Mouse (Mus musculus): Measurements from ENCODE around the gene Rgl2. TPM values are rescaled to one million over a fixed set of nuclear protein-coding genes. Genes with fewer than 3 reads are reported as not detected.
"Not testable (repeated sequence)": the region's sequence is repeated elsewhere in the genome, so short reads cannot be mapped to it uniquely, and the experiment has no call there.

Rgl2 gene
- total and polyA plus RNA-seq, 2 experiments, result 9.8 to 27.7 TPM

- Histone ChIP-seq H3K36me3 (ENCODE audit: control insufficient read depth, insufficient read depth, low read length) (no peaks in the 10 kb centered on the region), H3K79me2 (ENCODE audit: control insufficient read depth, insufficient read depth, low read length) (no peaks in the 10 kb centered on the region), H3K9ac (ENCODE audit: low read depth, low read length) (no peak overlapping the region), H3K27me3 (ENCODE audit: control insufficient read depth, insufficient read depth, low read length) (no peaks in the 10 kb centered on the region), H3K4me3 (ENCODE audit: insufficient read depth, low read depth, low read length) (no peak overlapping the region), H3K27ac (replicated peaks; ENCODE audit: insufficient read depth, low read depth, low read length) (no peak overlapping the region), H3K4me1 (ENCODE audit: control insufficient read depth, insufficient read depth, low read length) (no peaks in the 10 kb centered on the region; the same call in 1 of the 2 replicates)
- no peak for DNase-seq (ENCODE audit: extremely low read depth, low read depth, low spot score)
- TF ChIP-seq CTCF (IDR thresholded peaks at IDR 0.05; ENCODE audit: low read depth, low read length) (no peak), POLR2A (IDR thresholded peaks at IDR 0.05; ENCODE audit: extremely low read depth, insufficient read depth, low read length) (no peak)
- WGBS, result 92% methylated on average over 4 of the region's 4 CpGs
Measured at GRCm38 (mm10) chr17:33899642-33900041, 29.7 kb upstream of the Rgl2 start.

- no peak for DNase-seq (ENCODE audit: extremely low read depth, low read depth, low spot score)
- Histone ChIP-seq H3K4me3 (ENCODE audit: insufficient read depth, low read depth, low read length) (no peak overlapping the region), H3K27ac (replicated peaks; ENCODE audit: insufficient read depth, low read depth, low read length) (no peak overlapping the region), H3K4me1 (ENCODE audit: control insufficient read depth, insufficient read depth, low read length) (no peaks in the 10 kb centered on the region; the same call in 1 of the 2 replicates), H3K79me2 (ENCODE audit: control insufficient read depth, insufficient read depth, low read length) (no peaks in the 10 kb centered on the region), H3K36me3 (ENCODE audit: control insufficient read depth, insufficient read depth, low read length) (no peaks in the 10 kb centered on the region), H3K9ac (ENCODE audit: low read depth, low read length) (no peak overlapping the region), H3K27me3 (ENCODE audit: control insufficient read depth, insufficient read depth, low read length) (no peaks in the 10 kb centered on the region)
- TF ChIP-seq POLR2A (IDR thresholded peaks at IDR 0.05; ENCODE audit: extremely low read depth, insufficient read depth, low read length) (no peak), CTCF (IDR thresholded peaks at IDR 0.05; ENCODE audit: low read depth, low read length) (no peak)
- 87% methylated on average over 7 of the region's 7 CpGs for WGBS
Measured at GRCm38 (mm10) chr17:33900281-33900988, 28.9 kb upstream of the Rgl2 start.

- Histone ChIP-seq H3K4me1 (ENCODE audit: control insufficient read depth, insufficient read depth, low read length) (no peaks in the 10 kb centered on the region; the same call in 1 of the 2 replicates), H3K4me3 (ENCODE audit: insufficient read depth, low read depth, low read length) (no peak overlapping the region), H3K36me3 (ENCODE audit: control insufficient read depth, insufficient read depth, low read length) (no peaks in the 10 kb centered on the region), H3K79me2 (ENCODE audit: control insufficient read depth, insufficient read depth, low read length) (no peaks in the 10 kb centered on the region), H3K27me3 (ENCODE audit: control insufficient read depth, insufficient read depth, low read length) (no peaks in the 10 kb centered on the region), H3K9ac (ENCODE audit: low read depth, low read length) (no peak overlapping the region), H3K27ac (replicated peaks; ENCODE audit: insufficient read depth, low read depth, low read length) (no peak overlapping the region)
- no peak for DNase-seq (ENCODE audit: extremely low read depth, low read depth, low spot score)
- TF ChIP-seq POLR2A (IDR thresholded peaks at IDR 0.05; ENCODE audit: extremely low read depth, insufficient read depth, low read length), result no peak
- TF ChIP-seq CTCF (IDR thresholded peaks at IDR 0.05; ENCODE audit: low read depth, low read length), result no peak
- WGBS, result 80% methylated on average over 4 of the region's 4 CpGs
Measured at GRCm38 (mm10) chr17:33900989-33901314, 28.4 kb upstream of the Rgl2 start.

- Histone ChIP-seq H3K4me1 (ENCODE audit: control insufficient read depth, insufficient read depth, low read length) (no peaks in the 10 kb centered on the region; the same call in 1 of the 2 replicates), H3K27ac (replicated peaks; ENCODE audit: insufficient read depth, low read depth, low read length) (no peak overlapping the region)
- TF ChIP-seq POLR2A (IDR thresholded peaks at IDR 0.05; ENCODE audit: extremely low read depth, insufficient read depth, low read length), result no peak
- TF ChIP-seq CTCF (IDR thresholded peaks at IDR 0.05; ENCODE audit: low read depth, low read length), result no peak
Measured at GRCm38 (mm10) chr17:33901653-33902052, 27.7 kb upstream of the Rgl2 start.

GRCm38 (mm10) chr17:33902079-33902478 is 27.3 kb upstream of the Rgl2 start:
- no peak for DNase-seq (ENCODE audit: extremely low read depth, low read depth, low spot score)
- no peak overlapping the region for H3K27ac ChIP-seq (replicated peaks; ENCODE audit: insufficient read depth, low read depth, low read length)
- H3K9ac ChIP-seq (ENCODE audit: low read depth, low read length), result no peak overlapping the region
- no peaks in the 10 kb centered on the region for H3K36me3 ChIP-seq (ENCODE audit: control insufficient read depth, insufficient read depth, low read length)
- H3K79me2 ChIP-seq (ENCODE audit: control insufficient read depth, insufficient read depth, low read length), result no peaks in the 10 kb centered on the region
- no peaks in the 10 kb centered on the region for H3K27me3 ChIP-seq (ENCODE audit: control insufficient read depth, insufficient read depth, low read length)
- 67% methylated on average over 4 of the region's 4 CpGs for WGBS
- TF ChIP-seq CTCF (IDR thresholded peaks at IDR 0.05; ENCODE audit: low read depth, low read length) (no peak), POLR2A (IDR thresholded peaks at IDR 0.05; ENCODE audit: extremely low read depth, insufficient read depth, low read length) (no peak)
- no peaks in the 10 kb centered on the region; the same call in 1 of the 2 replicates for H3K4me1 ChIP-seq (ENCODE audit: control insufficient read depth, insufficient read depth, low read length)
- no peak overlapping the region for H3K4me3 ChIP-seq (ENCODE audit: insufficient read depth, low read depth, low read length)

More at GRCm38 (mm10) chr17:33901653-33902052, 27.7 kb upstream of the Rgl2 start:
- DNase-seq (ENCODE audit: extremely low read depth, low read depth, low spot score), result no peak
- Histone ChIP-seq H3K36me3 (ENCODE audit: control insufficient read depth, insufficient read depth, low read length) (no peaks in the 10 kb centered on the region), H3K4me3 (ENCODE audit: insufficient read depth, low read depth, low read length) (no peak overlapping the region), H3K9ac (ENCODE audit: low read depth, low read length) (no peak overlapping the region), H3K27me3 (ENCODE audit: control insufficient read depth, insufficient read depth, low read length) (no peaks in the 10 kb centered on the region), H3K79me2 (ENCODE audit: control insufficient read depth, insufficient read depth, low read length) (no peaks in the 10 kb centered on the region)
- WGBS, result 77% methylated on average over 4 of the region's 4 CpGs

GRCm38 (mm10) chr17:33902491-33902890 is 26.9 kb upstream of the Rgl2 start:
- H3K27ac ChIP-seq (replicated peaks; ENCODE audit: insufficient read depth, low read depth, low read length), result no peak overlapping the region
- no peaks in the 10 kb centered on the region for H3K36me3 ChIP-seq (ENCODE audit: control insufficient read depth, insufficient read depth, low read length)
- no peaks in the 10 kb centered on the region for H3K79me2 ChIP-seq (ENCODE audit: control insufficient read depth, insufficient read depth, low read length)
- H3K4me1 ChIP-seq (ENCODE audit: control insufficient read depth, insufficient read depth, low read length), result no peaks in the 10 kb centered on the region
- no peak for DNase-seq (ENCODE audit: extremely low read depth, low read depth, low spot score)
- H3K4me3 ChIP-seq (ENCODE audit: insufficient read depth, low read depth, low read length), result no peak overlapping the region
- no peak for TF ChIP-seq POLR2A (IDR thresholded peaks at IDR 0.05; ENCODE audit: extremely low read depth, insufficient read depth, low read length)
- no peak for TF ChIP-seq CTCF (IDR thresholded peaks at IDR 0.05; ENCODE audit: low read depth, low read length)
- WGBS, result 67% methylated on average over 7 of the region's 7 CpGs
- H3K27me3 ChIP-seq (ENCODE audit: control insufficient read depth, insufficient read depth, low read length), result no peaks in the 10 kb centered on the region
- H3K9ac ChIP-seq (ENCODE audit: low read depth, low read length), result no peak overlapping the region

GRCm38 (mm10) chr17:33903911-33904651 is 25.3 kb upstream of the Rgl2 start:
- not testable (repeated sequence) for H3K4me1 ChIP-seq (ENCODE audit: control insufficient read depth, insufficient read depth, low read length); DNase-seq (ENCODE audit: extremely low read depth, low read depth, low spot score); H3K9ac ChIP-seq (ENCODE audit: low read depth, low read length); H3K27me3 ChIP-seq (ENCODE audit: control insufficient read depth, insufficient read depth, low read length); H3K27ac ChIP-seq (replicated peaks; ENCODE audit: insufficient read depth, low read depth, low read length); H3K79me2 ChIP-seq (ENCODE audit: control insufficient read depth, insufficient read depth, low read length); H3K36me3 ChIP-seq (ENCODE audit: control insufficient read depth, insufficient read depth, low read length); H3K4me3 ChIP-seq (ENCODE audit: insufficient read depth, low read depth, low read length)
- 73% methylated on average over 6 of the region's 6 CpGs for WGBS

GRCm38 (mm10) chr17:33904835-33905234 is 24.5 kb upstream of the Rgl2 start, which contains the start of gene Platr17:
Gene Platr17, plus strand, starts transcription at chr17:33905135.
- not testable (repeated sequence) for H3K4me3 ChIP-seq (ENCODE audit: insufficient read depth, low read depth, low read length); DNase-seq (ENCODE audit: extremely low read depth, low read depth, low spot score); H3K27ac ChIP-seq (replicated peaks; ENCODE audit: insufficient read depth, low read depth, low read length); H3K79me2 ChIP-seq (ENCODE audit: control insufficient read depth, insufficient read depth, low read length); H3K4me1 ChIP-seq (ENCODE audit: control insufficient read depth, insufficient read depth, low read length); H3K27me3 ChIP-seq (ENCODE audit: control insufficient read depth, insufficient read depth, low read length); H3K9ac ChIP-seq (ENCODE audit: low read depth, low read length); H3K36me3 ChIP-seq (ENCODE audit: control insufficient read depth, insufficient read depth, low read length)
- WGBS, result 55% methylated on average over 2 of the region's 4 CpGs
